Mouse (Mus musculus) embryonic facial prominence, embryonic 13.5 days (tissue): Measurements from ENCODE around the gene Cdadc1. TPM values are rescaled to one million over a fixed set of nuclear protein-coding genes. Genes with fewer than 3 reads are reported as not detected.
A peak's percentile ranks its signal among the peaks of the same experiment; 100 is the strongest.
"Not testable (repeated sequence)": the region's sequence is repeated elsewhere in the genome, so short reads cannot be mapped to it uniquely, and the experiment has no call there.

Source experiments
- ATAC-seq: fragments of 200-750 bp; cut with Nextera tagmentation; 2 replicates; pipeline ENCODE4 v1.8.0; 2017; ENCODE audit warnings: low read depth; ENCODE audit not compliant: insufficient number of reproducible peaks, insufficient read depth, low FRiP score, low TSS enrichment
- H3K27ac ChIP-seq: fragments of 300-500 bp; sonication (generic); 2 replicates; pipeline ENCODE4 v1.5.1; 2015; ENCODE audit warnings: moderate library complexity, mild to moderate bottlenecking, inconsistent platforms
- H3K27me3 ChIP-seq: fragments of 300-500 bp; sonication (generic); 2 replicates; pipeline ENCODE4 v1.6.1; 2015; ENCODE audit warnings: mild to moderate bottlenecking, inconsistent platforms
- H3K36me3 ChIP-seq: fragments of 300-500 bp; sonication (generic); 2 replicates; pipeline ENCODE4 v1.6.1; 2015; ENCODE audit warnings: mild to moderate bottlenecking, inconsistent platforms
- H3K4me1 ChIP-seq: fragments of 300-500 bp; sonication (generic); 2 replicates; pipeline ENCODE4 v1.6.1; 2015; ENCODE audit warnings: inconsistent platforms
- H3K4me2 ChIP-seq: fragments of 300-500 bp; sonication (generic); 2 replicates; pipeline ENCODE4 v1.6.1; 2015; ENCODE audit warnings: moderate library complexity, mild to moderate bottlenecking, inconsistent platforms
- H3K4me3 ChIP-seq: fragments of 300-500 bp; sonication (generic); 2 replicates; pipeline ENCODE4 v1.5.1; 2015; ENCODE audit warnings: mild to moderate bottlenecking, inconsistent platforms
- H3K9ac ChIP-seq: fragments of 300-500 bp; sonication (generic); 2 replicates; pipeline ENCODE4 v1.6.1; 2015; ENCODE audit warnings: mild to moderate bottlenecking, inconsistent platforms
- H3K9me3 ChIP-seq: fragments of 300-500 bp; sonication (generic); 2 replicates; pipeline ENCODE4 v1.6.1; 2016; ENCODE audit warnings: inconsistent platforms
- WGBS: fragments of 180-500 bp; shearing (Covaris S2); methylation state at CpG from one replicate; pipeline ENCODE4 v1.1.7; 2015; ENCODE audit warnings: mixed read lengths; 5-methylcytosine and 5-hydroxymethylcytosine counted together
- polyA plus RNA-seq: library from polyadenylated mRNA; unstranded; fragments of >200 nt; fragmentation: Nextera tagmentation; extraction: Ambion mirVana; gene quantifications from 2 replicates; pipeline ENCODE4 v1.2.1, GENCODE M21; 2015

Cdadc1 gene
- polyA plus RNA-seq, 1 experiment from 2014 or later = 29.5 TPM

DNA sequence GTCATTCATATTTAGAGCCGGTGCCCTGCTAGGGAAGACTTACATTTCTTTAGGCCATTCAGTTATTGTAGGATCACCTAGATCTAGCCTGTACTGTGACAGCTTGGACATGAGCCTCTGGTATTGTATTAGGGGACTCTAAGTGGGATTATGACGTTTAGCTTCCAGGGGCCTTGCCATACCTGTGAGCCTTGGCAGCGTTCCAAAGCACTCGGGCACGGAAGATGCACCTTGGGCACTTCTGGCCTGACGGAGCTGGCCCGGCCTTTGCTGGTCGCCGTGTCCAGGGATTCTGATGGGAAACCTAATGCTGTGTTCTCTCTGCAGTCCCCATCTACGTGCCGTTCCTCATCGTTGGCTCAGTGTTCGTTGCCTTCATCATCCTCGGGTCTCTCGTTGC is 31.5 kb upstream of the Cdadc1 start:
- H3K9ac ChIP-seq = no peak overlapping the region
- peaks cover 34% of the 10 kb centered on the region for H3K4me1 ChIP-seq
- no peaks in the 10 kb centered on the region for H3K9me3 ChIP-seq
- WGBS = 89% methylated on average over 15 of the region's 15 CpGs
- H3K4me2 ChIP-seq = no peak overlapping the region
- H3K36me3 ChIP-seq = peaks cover 8% of the 10 kb centered on the region
- no peak for ATAC-seq
- H3K4me3 ChIP-seq = no peak overlapping the region
- peaks cover 39% of the 10 kb centered on the region for H3K27me3 ChIP-seq
- no peak overlapping the region for H3K27ac ChIP-seq

DNA sequence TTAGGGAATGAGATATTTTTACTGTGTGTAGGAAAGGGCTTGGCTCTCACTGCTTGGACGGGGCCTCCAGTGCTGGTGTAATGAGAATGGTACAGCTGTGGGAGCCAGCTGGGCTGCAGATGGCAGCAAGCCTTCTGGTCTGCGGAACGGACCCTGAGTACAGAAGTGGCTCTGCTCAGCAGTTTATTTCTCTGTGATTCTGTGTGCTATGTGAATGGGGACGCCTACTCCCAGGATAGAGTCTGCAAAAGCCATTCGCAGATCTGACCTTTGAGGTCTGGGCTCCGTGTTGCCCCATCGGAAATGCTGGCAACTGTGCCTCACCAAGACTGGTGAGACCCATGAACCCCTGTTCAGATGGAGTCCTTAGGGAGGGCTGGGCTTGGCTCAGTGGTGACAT is 30.1 kb upstream of the Cdadc1 start:
- 20% methylated on average over 7 of the region's 7 CpGs for WGBS

DNA sequence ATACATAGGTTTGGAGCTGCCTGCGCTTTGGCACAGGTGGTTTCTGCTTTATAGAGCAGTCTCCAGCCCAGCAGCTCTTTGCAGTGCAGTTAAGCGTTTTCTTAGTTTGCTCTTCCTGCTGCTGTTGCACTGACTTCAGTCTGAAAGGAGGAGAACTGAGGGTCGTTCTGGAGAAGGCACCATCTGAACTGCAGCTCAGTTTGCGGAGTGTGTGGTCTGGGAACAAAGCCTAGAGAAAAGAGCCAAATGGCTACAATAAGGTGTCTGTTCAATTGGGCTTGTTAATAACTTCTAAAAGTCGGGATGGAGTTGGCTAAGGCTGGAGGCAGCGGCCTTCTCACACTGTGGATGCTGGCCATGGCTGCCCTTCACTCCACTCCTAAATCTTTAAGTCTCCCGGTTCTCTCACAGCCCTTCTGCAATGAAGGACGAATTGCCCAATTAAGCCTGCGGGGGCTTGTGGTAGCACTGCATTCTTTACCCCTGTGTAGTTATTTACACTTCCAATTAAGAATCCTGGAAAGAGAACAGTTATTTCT is 29.5 kb upstream of the Cdadc1 start:
- Histone ChIP-seq H3K36me3 (peaks cover 8% of the 10 kb centered on the region), H3K9me3 (no peaks in the 10 kb centered on the region), H3K4me3 (peak overlapping the region; percentile 62), H3K9ac (0 out of 2 replicates have a peak overlapping the region, but pooled peaks have one; percentile 16), H3K4me2 (peak overlapping the region; percentile 83), H3K27me3 (peaks cover 45% of the 10 kb centered on the region), H3K27ac (no peak overlapping the region), H3K4me1 (peaks cover 34% of the 10 kb centered on the region)
- ATAC-seq = no peak
- 22% methylated on average over 9 of the region's 9 CpGs for WGBS

More for the DNA sequence above, 30.1 kb upstream of the Cdadc1 start:
- Histone ChIP-seq H3K4me2 (peak overlapping the region; percentile 83), H3K36me3 (peaks cover 8% of the 10 kb centered on the region), H3K9ac (no peak overlapping the region), H3K9me3 (no peaks in the 10 kb centered on the region), H3K4me1 (peaks cover 34% of the 10 kb centered on the region), H3K27me3 (peaks cover 45% of the 10 kb centered on the region), H3K27ac (no peak overlapping the region), H3K4me3 (peak overlapping the region; percentile 62)
- ATAC-seq = peak; percentile 56; the same call in 1 of the 2 replicates

DNA sequence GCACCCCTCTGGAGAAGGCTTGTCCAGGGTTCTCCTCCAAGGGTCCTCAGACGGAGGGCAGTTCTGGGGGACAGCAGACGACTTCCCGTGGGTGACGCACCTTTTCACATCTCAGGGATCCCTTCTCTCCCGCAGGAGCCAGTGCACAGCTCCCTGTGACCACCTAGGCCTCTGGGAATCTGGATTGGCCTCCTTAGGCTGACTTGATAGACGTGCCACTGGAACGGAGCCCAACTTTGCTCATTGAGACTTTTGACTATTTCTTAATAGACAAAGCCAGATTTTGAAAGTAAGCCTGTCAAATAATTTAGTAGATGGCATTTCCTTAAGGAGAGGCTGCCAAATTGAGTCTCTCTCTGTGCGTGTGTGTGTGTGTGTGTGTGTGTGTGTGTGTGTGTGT is 29.0 kb upstream of the Cdadc1 start:
- peak overlapping the region; percentile 83 for H3K4me2 ChIP-seq
- no peak overlapping the region for H3K27ac ChIP-seq
- peak overlapping the region; percentile 62 for H3K4me3 ChIP-seq
- peaks cover 8% of the 10 kb centered on the region for H3K36me3 ChIP-seq
- WGBS = 18% methylated on average over 8 of the region's 8 CpGs
- ATAC-seq = no peak
- peak overlapping the region; percentile 77 for H3K9ac ChIP-seq
- peaks cover 45% of the 10 kb centered on the region for H3K27me3 ChIP-seq
- no peaks in the 10 kb centered on the region for H3K9me3 ChIP-seq
- H3K4me1 ChIP-seq = peaks cover 34% of the 10 kb centered on the region

DNA sequence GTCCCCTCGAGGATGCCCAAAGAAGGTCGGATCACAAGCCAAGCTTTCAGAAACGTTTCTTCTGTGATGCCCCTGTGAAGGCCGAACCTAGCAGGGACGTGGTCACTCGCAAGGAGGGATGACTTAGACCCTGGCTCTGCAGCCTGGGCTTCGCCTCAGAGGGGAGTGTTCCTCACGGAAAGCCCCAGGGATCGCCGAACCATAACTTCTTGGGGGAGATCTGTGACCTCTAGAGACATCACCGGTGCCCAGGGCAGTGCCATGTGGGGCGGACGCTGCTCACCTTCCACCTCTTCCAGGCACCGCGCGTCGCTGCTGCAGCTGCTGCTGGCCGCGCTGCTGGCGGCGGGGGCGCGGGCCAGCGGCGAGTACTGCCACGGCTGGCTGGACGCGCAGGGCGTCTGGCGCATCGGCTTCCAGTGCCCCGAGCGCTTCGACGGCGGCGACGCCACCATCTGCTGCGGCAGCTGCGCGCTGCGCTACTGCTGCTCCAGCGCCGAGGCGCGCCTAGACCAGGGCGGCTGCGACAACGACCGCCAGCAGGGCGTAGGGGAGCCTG is 28.1 kb upstream of the Cdadc1 start:
- peak overlapping the region; percentile 83 for H3K4me2 ChIP-seq
- no peaks in the 10 kb centered on the region for H3K9me3 ChIP-seq
- H3K4me1 ChIP-seq = peaks cover 34% of the 10 kb centered on the region
- H3K27me3 ChIP-seq = peaks cover 45% of the 10 kb centered on the region
- no peak for ATAC-seq
- under 1% methylated on average over 51 of the region's 51 CpGs for WGBS
- peaks cover 8% of the 10 kb centered on the region for H3K36me3 ChIP-seq
- peak overlapping the region; percentile 62 for H3K4me3 ChIP-seq
- H3K9ac ChIP-seq = peak overlapping the region; percentile 77
- peak overlapping the region; percentile 39; the same call in 1 of the 2 replicates for H3K27ac ChIP-seq

DNA sequence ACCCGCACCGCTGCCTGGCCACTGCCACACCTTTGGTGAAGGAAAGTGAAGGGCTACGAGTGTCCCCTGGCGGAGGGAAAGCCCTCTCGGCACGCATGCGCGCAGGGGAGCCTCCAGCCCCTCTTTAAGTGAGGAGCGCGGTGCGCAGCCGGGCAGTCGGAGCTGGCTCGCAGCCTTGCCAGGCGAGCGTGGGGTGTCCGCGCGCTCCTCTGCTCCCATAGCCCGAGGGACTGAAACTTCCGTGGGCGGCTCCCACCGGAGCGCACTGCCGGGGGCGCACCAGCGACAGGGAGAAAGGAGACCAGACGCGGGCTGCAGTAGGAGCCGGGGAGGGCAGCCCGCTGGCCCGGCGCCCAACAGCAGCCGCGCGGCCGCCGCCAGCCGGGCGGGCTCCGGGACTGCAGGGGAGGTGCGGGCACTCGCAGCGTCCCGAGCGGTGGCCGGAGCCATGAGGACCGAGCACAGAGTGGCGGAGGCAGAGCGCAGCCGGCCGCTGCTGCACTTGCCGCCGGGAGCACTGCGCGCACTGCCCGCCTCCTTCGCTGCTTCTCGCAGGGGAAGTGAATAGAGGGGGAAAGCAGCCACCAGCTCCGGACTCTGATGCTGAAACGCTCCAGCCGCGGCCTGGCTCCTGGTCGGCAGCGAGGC is 27.5 kb upstream of the Cdadc1 start, which contains the start of gene Shisa2:
Gene Shisa2 (plus strand): TSS at position 151 of the 648 bp plus-strand sequence.
- peak within 1 kb of the TSS; percentile 62 for H3K4me3 ChIP-seq
- H3K4me2 ChIP-seq = peak within 1 kb of the TSS; percentile 83
- peaks cover 6% of the 10 kb centered on the region for H3K36me3 ChIP-seq
- peak; percentile 73; the same call in 1 of the 2 replicates for ATAC-seq
- H3K9me3 ChIP-seq = no peaks in the 10 kb centered on the region
- peak within 1 kb of the TSS; percentile 39 for H3K27ac ChIP-seq
- peaks cover 45% of the 10 kb centered on the region for H3K27me3 ChIP-seq
- peak within 1 kb of the TSS; percentile 77 for H3K9ac ChIP-seq
- WGBS = under 1% methylated on average over 63 of the region's 65 CpGs
- peaks cover 34% of the 10 kb centered on the region for H3K4me1 ChIP-seq

DNA sequence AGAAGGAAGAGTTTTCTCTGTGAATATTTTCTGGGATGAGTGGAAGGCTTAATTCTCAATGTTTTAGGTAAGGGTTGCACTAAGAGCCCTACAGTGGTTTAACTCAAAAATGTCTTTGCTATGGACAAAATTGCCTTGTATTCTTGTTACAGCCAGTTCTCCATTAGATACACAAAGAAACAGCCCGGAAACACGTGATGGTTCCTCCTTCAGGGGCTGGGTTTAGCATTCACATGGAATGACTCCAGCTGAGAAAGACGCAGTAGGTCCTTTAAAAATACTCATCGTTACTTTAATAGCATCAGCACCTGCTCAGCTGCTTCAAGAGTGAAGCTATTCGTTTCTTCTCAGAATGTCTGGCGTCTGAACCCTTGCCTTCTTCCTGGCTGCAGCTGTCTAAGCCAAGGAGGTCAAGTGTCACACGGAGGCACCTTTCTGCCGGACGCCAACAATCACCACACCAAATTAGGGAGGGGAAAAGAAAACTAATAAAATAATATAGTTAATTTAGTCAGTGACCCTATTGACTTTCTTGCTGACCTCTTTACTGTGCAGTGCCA is 26.6 kb upstream of the Cdadc1 start:
- 25% methylated on average over 9 of the region's 9 CpGs for WGBS
- Histone ChIP-seq H3K36me3 (no peaks in the 10 kb centered on the region), H3K4me3 (peak overlapping the region; percentile 62)

DNA sequence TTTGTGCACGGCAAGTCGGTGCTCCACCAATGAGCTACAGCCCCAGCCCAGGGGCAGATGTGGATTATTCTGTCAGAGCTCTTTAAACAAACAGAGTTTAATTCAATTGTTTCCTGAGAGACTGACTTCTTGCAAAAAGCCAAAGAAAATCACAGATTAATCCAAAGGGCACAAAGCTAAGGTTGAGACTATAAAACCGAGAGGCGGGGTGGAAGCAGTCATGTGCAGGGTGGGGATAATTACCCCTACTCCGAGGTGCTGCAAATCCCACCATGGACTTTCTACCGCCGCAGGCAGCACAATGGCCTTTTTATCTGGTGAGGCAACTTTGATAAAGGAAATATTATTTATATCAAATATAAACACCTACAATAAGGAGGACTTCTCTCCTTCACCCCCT is 19.0 kb upstream of the Cdadc1 start:
- no peak for ATAC-seq

More for the DNA sequence above, 26.6 kb upstream of the Cdadc1 start:
- peaks cover 34% of the 10 kb centered on the region for H3K4me1 ChIP-seq
- no peak overlapping the region for H3K9ac ChIP-seq
- H3K27ac ChIP-seq = no peak overlapping the region
- peaks cover 45% of the 10 kb centered on the region for H3K27me3 ChIP-seq
- H3K4me2 ChIP-seq = peak overlapping the region; percentile 83
- no peaks in the 10 kb centered on the region for H3K9me3 ChIP-seq
- ATAC-seq = no peak

DNA sequence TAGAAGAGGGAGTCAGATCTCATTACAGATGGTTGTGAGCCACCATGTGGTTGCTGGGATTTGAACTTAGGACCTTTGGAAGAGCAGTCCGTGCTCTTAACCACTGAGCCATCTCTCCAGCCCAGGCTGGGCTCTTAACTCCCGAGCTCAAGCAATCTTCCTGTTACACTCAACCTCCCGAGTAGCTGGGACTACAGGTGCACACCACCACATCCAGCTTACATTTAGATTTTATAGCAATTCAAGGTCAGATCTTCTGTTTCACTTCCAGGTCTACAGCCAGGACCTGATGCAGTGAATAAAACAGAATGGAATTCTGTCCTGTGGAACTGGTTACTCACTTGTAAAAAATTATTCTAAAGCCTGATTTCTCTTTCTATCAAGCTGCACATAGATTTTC is 16.4 kb upstream of the Cdadc1 start:
- H3K9me3 ChIP-seq, ATAC-seq, H3K27ac ChIP-seq, H3K36me3 ChIP-seq, H3K4me2 ChIP-seq, H3K9ac ChIP-seq, H3K4me3 ChIP-seq, H3K4me1 ChIP-seq, H3K27me3 ChIP-seq: not testable (repeated sequence)
- WGBS = 81% methylated on average over 3 of the region's 3 CpGs

More for the DNA sequence above, 19.0 kb upstream of the Cdadc1 start:
- Histone ChIP-seq H3K4me2 (no peak overlapping the region), H3K9me3 (no peaks in the 10 kb centered on the region), H3K27me3 (peaks cover 4% of the 10 kb centered on the region; the same call in 1 of the 2 replicates), H3K4me1 (no peaks in the 10 kb centered on the region), H3K36me3 (no peaks in the 10 kb centered on the region), H3K9ac (no peak overlapping the region), H3K27ac (no peak overlapping the region), H3K4me3 (no peak overlapping the region)
- 52% methylated on average over 7 of the region's 7 CpGs for WGBS

DNA sequence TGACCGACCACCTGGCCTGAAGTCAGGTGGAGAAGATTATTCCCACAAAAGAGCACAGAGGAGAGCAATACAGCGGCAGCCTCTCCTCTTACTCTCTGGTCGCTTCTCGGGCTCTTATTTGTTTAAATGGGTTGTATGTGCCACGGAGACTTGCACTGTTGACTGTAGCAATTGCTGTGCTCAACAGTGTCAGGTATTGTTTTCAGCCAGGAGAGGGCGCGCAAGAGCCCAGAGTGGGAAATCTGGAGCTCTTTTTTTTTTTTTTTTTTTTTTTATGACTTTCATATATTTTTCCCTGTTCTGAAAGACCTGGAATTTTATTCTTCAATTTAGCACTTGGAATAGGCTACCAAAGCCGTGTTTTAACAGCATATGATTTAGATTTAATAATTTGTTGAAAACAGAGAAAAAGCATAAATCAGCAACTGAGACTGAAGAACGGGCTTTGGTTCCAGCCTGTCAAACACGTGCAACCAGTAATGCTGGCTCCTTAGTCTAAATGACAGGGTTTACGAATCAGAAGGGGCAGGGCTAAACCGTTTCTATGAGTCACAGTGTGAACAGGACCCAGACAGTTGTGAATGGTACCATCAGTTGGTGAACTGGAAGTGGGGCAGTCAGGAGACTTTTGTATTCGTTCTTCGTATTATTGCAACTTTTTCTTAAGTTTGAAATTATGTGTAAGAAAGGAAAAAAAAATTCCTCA is 15.3 kb upstream of the Cdadc1 start:
- H3K27me3 ChIP-seq = peaks cover 4% of the 10 kb centered on the region; the same call in 1 of the 2 replicates
- no peaks in the 10 kb centered on the region for H3K4me1 ChIP-seq
- no peak overlapping the region for H3K27ac ChIP-seq
- no peak for ATAC-seq
- no peak overlapping the region for H3K4me3 ChIP-seq
- no peak overlapping the region for H3K9ac ChIP-seq
- H3K9me3 ChIP-seq = no peaks in the 10 kb centered on the region
- no peaks in the 10 kb centered on the region for H3K36me3 ChIP-seq
- WGBS = 48% methylated on average over 14 of the region's 14 CpGs
- H3K4me2 ChIP-seq = no peak overlapping the region

DNA sequence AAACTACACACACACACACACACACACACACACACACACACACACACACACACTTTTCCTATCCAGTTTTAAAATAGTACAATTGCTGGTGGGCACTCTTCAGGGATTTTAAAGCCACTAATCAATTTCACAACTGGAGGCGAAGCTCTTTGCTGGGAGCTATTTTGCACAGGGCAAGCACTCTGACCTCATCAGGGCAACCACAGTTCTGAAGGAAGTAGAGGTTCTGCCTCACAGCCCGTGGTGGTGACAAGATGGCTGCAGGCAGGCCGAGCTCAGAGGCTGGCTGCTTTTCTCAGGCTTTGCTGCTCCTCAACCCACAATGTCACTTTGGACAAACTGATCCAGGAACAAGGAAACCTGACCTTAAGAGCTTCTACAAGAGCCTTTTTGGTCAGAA is 9.3 kb upstream of the Cdadc1 start:
- Histone ChIP-seq H3K36me3 (no peaks in the 10 kb centered on the region), H3K27me3 (0 out of 2 replicates have a peak, but pooled peaks cover 6% of the 10 kb centered on the region), H3K4me1 (no peaks in the 10 kb centered on the region), H3K9me3 (no peaks in the 10 kb centered on the region), H3K4me3 (no peak overlapping the region), H3K27ac (no peak overlapping the region), H3K9ac (no peak overlapping the region), H3K4me2 (no peak overlapping the region)
- no peak for ATAC-seq
- WGBS = 18% methylated on average over 3 of the region's 3 CpGs
